Mouse (Mus musculus): ENCODE results near the gene Gm10964. TPM values are rescaled to one million over a fixed set of nuclear protein-coding genes. Genes with fewer than 3 reads are reported as not detected.

The Gm10964 gene
- polyA plus RNA-seq, 1 experiment, result not detected

GRCm38 (mm10) chr3:103724137-103724536, 15.0 kb upstream of the Gm10964 start:
- H3K4me3 ChIP-seq (ENCODE audit: low read depth, low read length), result no peak overlapping the region
- no peaks in the 10 kb centered on the region for H3K4me1 ChIP-seq (ENCODE audit: control insufficient read depth, insufficient read depth, insufficient read length, low read length)
- no peak overlapping the region for H3K27ac ChIP-seq (ENCODE audit: insufficient read depth, low read depth, low read length)
- WGBS, result 23% methylated on average over 3 of the region's 3 CpGs
- no peaks in the 10 kb centered on the region for H3K27me3 ChIP-seq (ENCODE audit: control insufficient read depth, insufficient read depth, low read length)
- no peaks in the 10 kb centered on the region for H3K36me3 ChIP-seq (ENCODE audit: control insufficient read depth, insufficient read depth, low read length)
- TF ChIP-seq CTCF (IDR thresholded peaks at IDR 0.05; ENCODE audit: extremely low read depth, insufficient read length, insufficient replicate concordance, low read depth, low read length) (no peak), POLR2A (IDR thresholded peaks at IDR 0.05; ENCODE audit: low read depth, low read length) (no peak)

- 61% methylated on average over 3 of the region's 3 CpGs for WGBS
- no peak overlapping the region for H3K27ac ChIP-seq (ENCODE audit: insufficient read depth, low read depth, low read length)
- no peak overlapping the region for H3K4me3 ChIP-seq (ENCODE audit: low read depth, low read length)
- H3K4me1 ChIP-seq (ENCODE audit: control insufficient read depth, insufficient read depth, insufficient read length, low read length), result no peaks in the 10 kb centered on the region
- H3K27me3 ChIP-seq (ENCODE audit: control insufficient read depth, insufficient read depth, low read length), result no peaks in the 10 kb centered on the region
- no peaks in the 10 kb centered on the region for H3K36me3 ChIP-seq (ENCODE audit: control insufficient read depth, insufficient read depth, low read length)
- TF ChIP-seq CTCF (IDR thresholded peaks at IDR 0.05; ENCODE audit: extremely low read depth, insufficient read length, insufficient replicate concordance, low read depth, low read length), result no peak
- no peak for TF ChIP-seq POLR2A (IDR thresholded peaks at IDR 0.05; ENCODE audit: low read depth, low read length)
These were observed 12.5 kb upstream of the Gm10964 start for GRCm38 (mm10) chr3:103726642-103727041.

GRCm38 (mm10) chr3:103727813-103728326, 11.3 kb upstream of the Gm10964 start:
- 31% methylated on average over 2 of the region's 2 CpGs for WGBS
- Histone ChIP-seq H3K4me1 (ENCODE audit: control insufficient read depth, insufficient read depth, insufficient read length, low read length) (no peaks in the 10 kb centered on the region), H3K36me3 (ENCODE audit: control insufficient read depth, insufficient read depth, low read length) (no peaks in the 10 kb centered on the region), H3K27ac (ENCODE audit: insufficient read depth, low read depth, low read length) (no peak overlapping the region), H3K4me3 (ENCODE audit: low read depth, low read length) (no peak overlapping the region), H3K27me3 (ENCODE audit: control insufficient read depth, insufficient read depth, low read length) (no peaks in the 10 kb centered on the region)
- TF ChIP-seq POLR2A (IDR thresholded peaks at IDR 0.05; ENCODE audit: low read depth, low read length) (no peak), CTCF (IDR thresholded peaks at IDR 0.05; ENCODE audit: extremely low read depth, insufficient read length, insufficient replicate concordance, low read depth, low read length) (no peak)

GRCm38 (mm10) chr3:103729850-103730249, 9.3 kb upstream of the Gm10964 start:
- 82% methylated on average over 9 of the region's 9 CpGs for WGBS
- H3K27me3 ChIP-seq (ENCODE audit: control insufficient read depth, insufficient read depth, low read length), result no peaks in the 10 kb centered on the region
- TF ChIP-seq CTCF (IDR thresholded peaks at IDR 0.05; ENCODE audit: extremely low read depth, insufficient read length, insufficient replicate concordance, low read depth, low read length), result no peak
- no peaks in the 10 kb centered on the region for H3K36me3 ChIP-seq (ENCODE audit: control insufficient read depth, insufficient read depth, low read length)
- no peak overlapping the region for H3K4me3 ChIP-seq (ENCODE audit: low read depth, low read length)
- 0 out of 2 replicates have a peak, but pooled peaks cover 3% of the 10 kb centered on the region for H3K4me1 ChIP-seq (ENCODE audit: control insufficient read depth, insufficient read depth, insufficient read length, low read length)
- no peak overlapping the region for H3K27ac ChIP-seq (ENCODE audit: insufficient read depth, low read depth, low read length)

- 73% methylated on average over 3 of the region's 3 CpGs for WGBS
- no peaks in the 10 kb centered on the region for H3K27me3 ChIP-seq (ENCODE audit: control insufficient read depth, insufficient read depth, low read length)
- no peak overlapping the region for H3K27ac ChIP-seq (ENCODE audit: insufficient read depth, low read depth, low read length)
- H3K4me1 ChIP-seq (ENCODE audit: control insufficient read depth, insufficient read depth, insufficient read length, low read length), result 0 out of 2 replicates have a peak, but pooled peaks cover 3% of the 10 kb centered on the region
- no peaks in the 10 kb centered on the region; the same call in 1 of the 2 replicates for H3K36me3 ChIP-seq (ENCODE audit: control insufficient read depth, insufficient read depth, low read length)
- TF ChIP-seq POLR2A (IDR thresholded peaks at IDR 0.05; ENCODE audit: low read depth, low read length), result no peak
- TF ChIP-seq CTCF (IDR thresholded peaks at IDR 0.05; ENCODE audit: extremely low read depth, insufficient read length, insufficient replicate concordance, low read depth, low read length), result no peak
- H3K4me3 ChIP-seq (ENCODE audit: low read depth, low read length), result no peak overlapping the region
These were observed 7.0 kb upstream of the Gm10964 start for GRCm38 (mm10) chr3:103732116-103732515.

- H3K4me1 ChIP-seq (ENCODE audit: control insufficient read depth, insufficient read depth, insufficient read length, low read length), result 0 out of 2 replicates have a peak, but pooled peaks cover 3% of the 10 kb centered on the region
- H3K27me3 ChIP-seq (ENCODE audit: control insufficient read depth, insufficient read depth, low read length), result no peaks in the 10 kb centered on the region
- H3K27ac ChIP-seq (ENCODE audit: insufficient read depth, low read depth, low read length), result no peak overlapping the region
- WGBS, result 66% methylated on average over 2 of the region's 2 CpGs
- TF ChIP-seq POLR2A (IDR thresholded peaks at IDR 0.05; ENCODE audit: low read depth, low read length), result no peak
- TF ChIP-seq CTCF (IDR thresholded peaks at IDR 0.05; ENCODE audit: extremely low read depth, insufficient read length, insufficient replicate concordance, low read depth, low read length), result no peak
- H3K4me3 ChIP-seq (ENCODE audit: low read depth, low read length), result no peak overlapping the region
- no peaks in the 10 kb centered on the region; the same call in 1 of the 2 replicates for H3K36me3 ChIP-seq (ENCODE audit: control insufficient read depth, insufficient read depth, low read length)
These were observed 6.0 kb upstream of the Gm10964 start for GRCm38 (mm10) chr3:103733176-103733575.

GRCm38 (mm10) chr3:103733799-103734695, 5.1 kb upstream of the Gm10964 start:
- Histone ChIP-seq H3K27ac (ENCODE audit: insufficient read depth, low read depth, low read length) (no peak overlapping the region), H3K4me3 (ENCODE audit: low read depth, low read length) (no peak overlapping the region)

More at GRCm38 (mm10) chr3:103733799-103734695, 5.1 kb upstream of the Gm10964 start:
- TF ChIP-seq POLR2A (IDR thresholded peaks at IDR 0.05; ENCODE audit: low read depth, low read length) (no peak), CTCF (IDR thresholded peaks at IDR 0.05; ENCODE audit: extremely low read depth, insufficient read length, insufficient replicate concordance, low read depth, low read length) (no peak)
- 66% methylated on average over 19 of the region's 19 CpGs for WGBS
- H3K36me3 ChIP-seq (ENCODE audit: control insufficient read depth, insufficient read depth, low read length), result no peaks in the 10 kb centered on the region; the same call in 1 of the 2 replicates
- H3K27me3 ChIP-seq (ENCODE audit: control insufficient read depth, insufficient read depth, low read length), result no peaks in the 10 kb centered on the region
- 0 out of 2 replicates have a peak, but pooled peaks cover 3% of the 10 kb centered on the region for H3K4me1 ChIP-seq (ENCODE audit: control insufficient read depth, insufficient read depth, insufficient read length, low read length)
